ENCODE assay signal across 12 mouse cellular contexts in the genomic region with DNA sequence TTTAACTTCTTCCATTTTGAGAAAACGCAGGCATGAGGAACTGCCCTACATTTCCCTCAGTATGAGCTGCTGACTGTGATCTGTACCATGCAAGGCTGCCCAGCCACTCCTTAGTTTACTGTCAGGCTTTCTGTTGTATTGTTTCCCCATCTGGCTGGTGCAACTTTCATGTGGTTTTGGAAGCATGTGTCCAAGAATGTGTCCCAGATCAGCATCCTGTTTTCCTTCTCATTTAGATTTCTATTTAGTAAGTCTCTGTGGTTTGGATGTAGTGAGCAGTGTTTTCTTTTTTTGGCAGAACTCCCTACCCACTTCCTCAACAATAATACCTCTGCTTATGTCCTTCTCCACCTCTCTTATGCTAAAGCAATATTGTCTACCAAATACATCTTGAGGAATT.
A peak's percentile ranks its signal among the peaks of the same experiment; 100 is the strongest.
DNase-seq lines count a peak whose midpoint lies in the region; ATAC-seq and TF ChIP-seq lines count a peak whose summit lies in the region.
"Had no signal": no experiment of that assay in that cellular context is flagged by ENCODE, and none has a peak within 500 bp of the region (broad histone marks: within the 10 kb centered on the region; RNA-seq: fewer than 3 reads in every experiment).

No protein-coding gene starts in this region.

- H3K36me3 ChIP-seq in heart, adult 2 months (ENCODE audit: control insufficient read depth, insufficient read depth, low read length): no peaks in the 10 kb centered on the region
- no peaks in the 10 kb centered on the region for H3K36me3 ChIP-seq in liver, adult 2 months (ENCODE audit: control insufficient read depth, insufficient read depth, low read length)
- H3K36me3 ChIP-seq in liver, postnatal 0 days (replicated peaks; ENCODE audit: insufficient read depth, low read length): no peaks in the 10 kb centered on the region
- H3K36me3 ChIP-seq in myocyte (ENCODE audit: control insufficient read depth, insufficient read depth): no peaks in the 10 kb centered on the region
- H3K36me3 ChIP-seq: embryonic facial prominence, embryonic 13.5 days; intestine, embryonic 15.5 days had no signal

- no peak overlapping the region for H3K4me3 ChIP-seq in heart, adult 2 months
- H3K4me3 ChIP-seq in liver, adult 2 months (ENCODE audit: insufficient read depth, low read depth, low read length): no peak overlapping the region
- no peak overlapping the region for H3K4me3 ChIP-seq in liver, postnatal 0 days (ENCODE audit: low read depth, low read length)
- H3K4me3 ChIP-seq in myocyte: no peak overlapping the region
- H3K4me3 ChIP-seq: embryonic facial prominence, embryonic 13.5 days; intestine, embryonic 15.5 days had no signal

- no peaks in the 10 kb centered on the region for H3K79me2 ChIP-seq in heart, adult 2 months (replicated peaks; ENCODE audit: control insufficient read depth, insufficient read depth, low read length)
- no peaks in the 10 kb centered on the region for H3K79me2 ChIP-seq in liver, adult 2 months (ENCODE audit: control insufficient read depth, insufficient read depth, low read length)
- H3K79me2 ChIP-seq in myocyte (ENCODE audit: control insufficient read depth, insufficient read depth): no peaks in the 10 kb centered on the region

- no peaks in the 10 kb centered on the region; the same call in 1 of the 2 replicates for H3K4me1 ChIP-seq in heart, adult 2 months (ENCODE audit: control insufficient read depth, insufficient read depth, low read length)
- no peaks in the 10 kb centered on the region for H3K4me1 ChIP-seq in liver, adult 2 months (ENCODE audit: control insufficient read depth, insufficient read depth, low read length)
- no peaks in the 10 kb centered on the region for H3K4me1 ChIP-seq in liver, postnatal 0 days (ENCODE audit: insufficient read depth)
- H3K4me1 ChIP-seq: embryonic facial prominence, embryonic 13.5 days; intestine, embryonic 15.5 days had no signal

- no peak for TF ChIP-seq CTCF in heart, adult 2 months (IDR thresholded peaks at IDR 0.05)
- TF ChIP-seq CTCF in liver, adult 2 months (IDR thresholded peaks at IDR 0.05; ENCODE audit: low read depth, low read length): no peak
- TF ChIP-seq CTCF in liver, postnatal 0 days (IDR thresholded peaks at IDR 0.05; ENCODE audit: low read depth): no peak

- DNase-seq in heart, adult 2 months: peak in 1 of 2 experiments; percentile 20
- no peak for DNase-seq in heart, postnatal 25 days (ENCODE audit: low spot score)
- DNase-seq in liver, adult 2 months (ENCODE audit: extremely low read depth, low read depth, low spot score): peak; percentile 3
- DNase-seq in liver, postnatal 0 days: no peak
- peak; percentile 39 for DNase-seq in brain, adult 2 months (ENCODE audit: low read depth, low spot score)
- no peak for DNase-seq in embryo, embryonic 11 days
- DNase-seq: cerebellum, adult 9-10 months had no signal

- no peaks in the 10 kb centered on the region for H3K9me3 ChIP-seq in liver, postnatal 0 days (ENCODE audit: low read length)
- H3K9me3 ChIP-seq: embryonic facial prominence, embryonic 13.5 days; intestine, embryonic 15.5 days had no signal

- H3K27ac ChIP-seq in heart, adult 2 months: peak overlapping the region; percentile 27; the same call in 1 of the 2 replicates
- H3K27ac ChIP-seq in liver, adult 2 months (replicated peaks; ENCODE audit: insufficient read depth, low read depth, low read length): no peak overlapping the region
- no peak overlapping the region for H3K27ac ChIP-seq in liver, postnatal 0 days (ENCODE audit: low read depth)
- H3K27ac ChIP-seq: embryonic facial prominence, embryonic 13.5 days; intestine, embryonic 15.5 days; stomach, postnatal 0 days had no signal

- H3K9ac ChIP-seq in heart, adult 2 months (ENCODE audit: low read depth, low read length): no peak overlapping the region
- H3K9ac ChIP-seq in liver, adult 2 months (ENCODE audit: low read depth, low read length): no peak overlapping the region
- no peak overlapping the region for H3K9ac ChIP-seq in liver, postnatal 0 days (replicated peaks)
- H3K9ac ChIP-seq: embryonic facial prominence, embryonic 13.5 days; intestine, embryonic 15.5 days had no signal

- ATAC-seq in liver, postnatal 0 days: no peak
- ATAC-seq: intestine, embryonic 15.5 days had no signal

- WGBS in heart, adult 2 months: 43% methylated on average over 1 of the region's 1 CpGs
- 59% methylated on average over 1 of the region's 1 CpGs for WGBS in liver, adult 2 months
- 43% methylated on average over 1 of the region's 1 CpGs for WGBS in liver, postnatal 0 days (ENCODE audit: insufficient replicate concordance)

- no peaks in the 10 kb centered on the region for H3K27me3 ChIP-seq in heart, adult 2 months (ENCODE audit: control insufficient read depth, insufficient read depth, low read length)
- no peaks in the 10 kb centered on the region for H3K27me3 ChIP-seq in liver, adult 2 months (ENCODE audit: control insufficient read depth, insufficient read depth, low read length)
- H3K27me3 ChIP-seq in liver, postnatal 0 days (ENCODE audit: insufficient read depth, low read length): no peaks in the 10 kb centered on the region
- H3K27me3 ChIP-seq in myocyte (ENCODE audit: control insufficient read depth, insufficient read depth, insufficient read length): no peaks in the 10 kb centered on the region
- H3K27me3 ChIP-seq: embryonic facial prominence, embryonic 13.5 days; intestine, embryonic 15.5 days had no signal

- TF ChIP-seq POLR2A in heart, adult 2 months (IDR thresholded peaks at IDR 0.05; ENCODE audit: insufficient read depth, low read depth, low read length): no peak
- TF ChIP-seq POLR2A in liver, adult 2 months (IDR thresholded peaks at IDR 0.05; ENCODE audit: extremely low read depth, insufficient read depth, low read length): no peak
- no peak for TF ChIP-seq POLR2A in myocyte (IDR thresholded peaks at IDR 0.05; ENCODE audit: insufficient read length, low read depth)

- H3K4me2 ChIP-seq in liver, postnatal 0 days (ENCODE audit: low read depth, low read length): no peak overlapping the region
- peak overlapping the region; percentile 31 for H3K4me2 ChIP-seq in myocyte (ENCODE audit: low read depth)
- H3K4me2 ChIP-seq: embryonic facial prominence, embryonic 13.5 days; intestine, embryonic 15.5 days; liver, embryonic 11.5 days had no signal

- H3ac ChIP-seq in myocyte (ENCODE audit: control insufficient read depth, insufficient read length): no peak overlapping the region

- no peak for TF ChIP-seq EP300 in heart, adult 2 months (IDR thresholded peaks at IDR 0.05; ENCODE audit: insufficient read depth, low read depth, low read length)
- TF ChIP-seq EP300 in liver, postnatal 0 days (IDR thresholded peaks at IDR 0.05; ENCODE audit: low read depth): no peak

- intact Hi-C loops in heart, adult 2 months (cut with DNase I): no loop called here
- intact Hi-C loops in heart, postnatal 25 days (cut with DNase I): no loop called here

TF ChIP-seq in myocyte, 11 proteins besides CTCF, POLR2A, EP300 and RAD21:
- TF ChIP-seq MYOD1 (IDR thresholded peaks at IDR 0.05; ENCODE audit: control insufficient read depth in 1 of 3, insufficient read length in 2 of 3, low read depth in 2 of 3): peak in 1 of 3 experiments; percentile 21
- peak; percentile 41 for TF ChIP-seq TCF12 (IDR thresholded peaks at IDR 0.05; ENCODE audit: insufficient read depth, poor library complexity, severe bottlenecking)
- peak; percentile 68; the same call in 1 of the 2 replicates for TF ChIP-seq CEBPB (IDR thresholded peaks at IDR 0.05; ENCODE audit: insufficient read depth, poor library complexity, severe bottlenecking)
- no peak for TF ChIP-seq E2F4 (IDR thresholded peaks at IDR 0.05; ENCODE audit: insufficient read depth)

Comparison
In these comparisons a context has a peak if more than half of its experiments do, and no peak if none do; other contexts are left out.
1. DNase-seq: peak in liver, adult 2 months (single experiment) and brain, adult 2 months (single experiment); none in heart, postnatal 25 days (single experiment), liver, postnatal 0 days (single experiment) and embryo, embryonic 11 days (single experiment).